Mouse (Mus musculus) right cerebral cortex, postnatal 4 days (tissue): ENCODE data around the gene Limch1.

Experiments
- DNase-seq: peaks from one replicate; pipeline ENCODE4 v3.0.0-alpha.2; 2022

Limch1 gene

GRCm38 (mm10) chr5:66836892-66837291 lies 91.3 kb downstream of the Limch1 start:
- no peak for DNase-seq

GRCm38 (mm10) chr5:66841971-66842370 lies 96.3 kb downstream of the Limch1 start:
- no peak for DNase-seq

- DNase-seq = no peak
Observed at GRCm38 (mm10) chr5:66842776-66843175, 97.1 kb downstream of the Limch1 start.

GRCm38 (mm10) chr5:66848136-66848535 lies 102.5 kb downstream of the Limch1 start:
- no peak for DNase-seq

GRCm38 (mm10) chr5:66849148-66849547 lies 103.5 kb downstream of the Limch1 start:
- no peak for DNase-seq

GRCm38 (mm10) chr5:66850721-66851251 lies 105.2 kb downstream of the Limch1 start:
- no peak for DNase-seq

- no peak for DNase-seq
Observed at GRCm38 (mm10) chr5:66851708-66852107, 106.1 kb downstream of the Limch1 start.

GRCm38 (mm10) chr5:66854263-66854662 lies 108.6 kb downstream of the Limch1 start:
- DNase-seq = no peak

- DNase-seq = no peak
Observed at GRCm38 (mm10) chr5:66855358-66856107, 109.9 kb downstream of the Limch1 start.

- no peak for DNase-seq
Observed at GRCm38 (mm10) chr5:66859506-66859905, 113.9 kb downstream of the Limch1 start.

GRCm38 (mm10) chr5:66861232-66862035 lies 115.8 kb downstream of the Limch1 start:
- DNase-seq = no peak

GRCm38 (mm10) chr5:66862151-66862550 lies 116.5 kb downstream of the Limch1 start:
- DNase-seq = no peak

GRCm38 (mm10) chr5:66865229-66865628 lies 119.6 kb downstream of the Limch1 start:
- no peak for DNase-seq

- peak; percentile 69 for DNase-seq
Observed at GRCm38 (mm10) chr5:66866019-66866418, 120.4 kb downstream of the Limch1 start.

- DNase-seq = no peak
Observed at GRCm38 (mm10) chr5:66869545-66869944, 123.9 kb downstream of the Limch1 start.

- DNase-seq = no peak
Observed at GRCm38 (mm10) chr5:66871521-66872050, 126.0 kb downstream of the Limch1 start.

- no peak for DNase-seq
Observed at GRCm38 (mm10) chr5:66872053-66872452, 126.4 kb downstream of the Limch1 start.

GRCm38 (mm10) chr5:66872681-66873080 lies 127.1 kb downstream of the Limch1 start:
- no peak for DNase-seq

- DNase-seq = no peak
Observed at GRCm38 (mm10) chr5:66876018-66876805, 130.6 kb downstream of the Limch1 start.

GRCm38 (mm10) chr5:66877066-66877465 lies 131.4 kb downstream of the Limch1 start:
- DNase-seq = no peak

GRCm38 (mm10) chr5:66881901-66882341 lies 136.3 kb downstream of the Limch1 start:
- DNase-seq = no peak

GRCm38 (mm10) chr5:66882718-66883117 lies 137.1 kb downstream of the Limch1 start:
- no peak for DNase-seq

GRCm38 (mm10) chr5:66884505-66884904 lies 138.9 kb downstream of the Limch1 start:
- no peak for DNase-seq
